Mouse (Mus musculus) liver, postnatal 0 days (tissue): ENCODE results near the gene Hoxb4.

Source experiments
- CTCF ChIP-seq: sonication (generic); IDR thresholded peaks from 2 replicates; pipeline ENCODE4 v1.5.1; 2016; ENCODE audit warnings: antibody characterized with exemption, low read depth
- EP300 ChIP-seq: IDR thresholded peaks from 2 replicates; pipeline ENCODE4 v1.6.1; 2016; ENCODE audit warnings: antibody characterized with exemption, low read depth, mild to moderate bottlenecking

DNA sequence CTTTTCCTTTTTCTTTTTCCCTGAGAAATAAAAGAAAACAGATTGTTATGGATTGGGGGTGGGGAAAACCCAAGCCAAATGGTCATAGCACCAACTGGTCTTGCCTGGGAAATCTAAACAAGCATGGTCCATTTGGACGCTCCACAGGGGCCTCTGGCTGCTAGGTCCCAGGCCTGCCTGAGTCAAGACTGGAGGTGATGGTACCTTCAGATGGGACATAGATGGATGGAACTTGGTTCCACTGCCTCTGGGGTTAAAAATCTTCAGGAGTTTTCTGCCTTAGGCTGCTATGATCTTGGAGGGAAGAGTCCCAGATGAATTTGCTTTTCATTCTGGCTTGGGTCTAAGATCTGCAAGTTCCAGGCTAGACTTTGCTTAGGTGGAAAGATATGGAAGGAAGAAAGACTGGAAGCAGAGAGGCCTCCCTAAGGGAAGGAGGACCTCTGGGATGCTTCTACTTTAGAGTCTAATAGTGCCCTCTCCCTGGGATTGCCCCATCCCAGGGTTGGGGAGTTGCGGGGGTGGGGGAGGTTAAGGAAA, 25.2 kb downstream of the Hoxb4 start:
- TF ChIP-seq CTCF (no peak), EP300 (no peak)
